Mouse (Mus musculus) retina, embryonic 14.5 days (tissue): ENCODE measurements around the gene Hist1h2bq.

ENCODE experiments used
- DNase-seq: peaks from one replicate; pipeline ENCODE4 v3.0.0-alpha.2; 2015; ENCODE audit warnings: low spot score

Hist1h2bq gene

GRCm38 (mm10) chr13:21789925-21790324, 20.1 kb downstream of the Hist1h2bq start:
- DNase-seq: no peak

GRCm38 (mm10) chr13:21787760-21788593, 22.0 kb downstream of the Hist1h2bq start:
- peak; percentile 46 for DNase-seq

- peak; percentile 98 for DNase-seq
These were observed 22.9 kb downstream of the Hist1h2bq start, which contains the start of the genes Hist1h2an and Hist1h2bp for GRCm38 (mm10) chr13:21786899-21787629. Hist1h2an (minus strand) TSS chr13:21787218. Hist1h2bp (plus strand) TSS chr13:21787461.

GRCm38 (mm10) chr13:21786189-21786898, 23.7 kb downstream of the Hist1h2bq start:
- DNase-seq: peak; percentile 40

- DNase-seq: no peak
These were observed 25.7 kb downstream of the Hist1h2bq start for GRCm38 (mm10) chr13:21784311-21784710.

- peak; percentile 78 for DNase-seq
These were observed 26.2 kb downstream of the Hist1h2bq start for GRCm38 (mm10) chr13:21783734-21784161.

- DNase-seq: peak; percentile 92
These were observed 26.8 kb downstream of the Hist1h2bq start, which contains the start of gene Hist1h3i for GRCm38 (mm10) chr13:21783255-21783617. Hist1h3i (minus strand) TSS chr13:21783370.

DNA sequence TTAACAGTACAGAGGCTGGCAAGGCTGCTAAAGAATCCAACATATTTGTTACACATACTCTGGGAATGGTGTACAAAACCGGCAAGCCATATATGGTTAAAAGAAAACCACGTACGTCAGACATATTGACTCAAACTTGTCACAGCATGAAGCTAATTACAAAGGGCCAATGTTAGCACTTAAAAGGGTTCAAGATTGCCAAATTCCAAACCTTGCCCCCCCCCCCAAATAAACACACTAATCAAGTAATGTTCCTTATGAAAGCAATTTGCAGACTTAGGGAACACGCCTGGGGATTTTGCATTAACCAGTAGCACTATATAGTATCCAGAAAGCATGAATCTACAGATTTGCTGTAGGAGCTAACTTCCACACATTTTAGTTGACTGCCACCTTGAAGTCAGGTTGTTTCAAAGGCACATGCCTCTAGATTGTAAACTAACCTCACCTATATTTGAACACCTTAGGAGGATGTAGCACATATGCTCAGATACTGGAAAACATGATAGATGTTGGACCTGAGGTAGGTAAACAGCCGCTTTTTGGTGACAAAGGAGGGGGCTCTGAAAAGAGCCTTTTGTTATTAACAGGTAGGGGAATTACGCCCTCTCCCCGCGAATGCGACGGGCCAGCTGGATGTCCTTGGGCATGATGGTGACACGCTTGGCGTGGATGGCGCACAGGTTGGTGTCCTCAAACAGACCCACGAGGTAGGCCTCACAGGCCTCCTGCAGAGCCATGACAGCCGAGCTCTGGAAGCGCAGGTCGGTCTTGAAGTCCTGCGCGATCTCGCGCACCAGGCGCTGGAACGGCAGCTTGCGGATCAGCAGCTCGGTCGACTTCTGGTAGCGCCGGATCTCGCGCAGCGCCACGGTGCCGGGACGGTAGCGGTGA, 27.4 kb downstream of the Hist1h2bq start:
- DNase-seq: peak; percentile 59

DNA sequence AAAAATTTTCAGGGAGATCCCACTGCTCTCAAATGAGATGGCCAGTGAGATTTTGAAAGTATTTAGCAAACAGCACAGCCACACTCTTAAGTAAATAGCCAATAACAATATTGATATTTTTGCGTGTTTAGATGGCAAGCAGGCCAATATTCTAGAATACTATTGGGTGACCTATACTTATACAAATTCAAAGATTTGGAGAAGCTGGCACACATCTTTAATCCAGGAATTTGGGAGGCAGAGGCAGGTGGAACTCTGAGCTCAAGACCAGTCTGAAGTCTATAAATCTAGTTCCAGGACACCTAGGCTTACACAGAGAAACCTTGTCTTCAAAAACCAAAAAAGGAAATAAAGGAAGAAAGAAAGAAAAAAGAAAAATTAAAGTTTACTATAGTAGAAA, 28.4 kb downstream of the Hist1h2bq start:
- DNase-seq: no peak

DNA sequence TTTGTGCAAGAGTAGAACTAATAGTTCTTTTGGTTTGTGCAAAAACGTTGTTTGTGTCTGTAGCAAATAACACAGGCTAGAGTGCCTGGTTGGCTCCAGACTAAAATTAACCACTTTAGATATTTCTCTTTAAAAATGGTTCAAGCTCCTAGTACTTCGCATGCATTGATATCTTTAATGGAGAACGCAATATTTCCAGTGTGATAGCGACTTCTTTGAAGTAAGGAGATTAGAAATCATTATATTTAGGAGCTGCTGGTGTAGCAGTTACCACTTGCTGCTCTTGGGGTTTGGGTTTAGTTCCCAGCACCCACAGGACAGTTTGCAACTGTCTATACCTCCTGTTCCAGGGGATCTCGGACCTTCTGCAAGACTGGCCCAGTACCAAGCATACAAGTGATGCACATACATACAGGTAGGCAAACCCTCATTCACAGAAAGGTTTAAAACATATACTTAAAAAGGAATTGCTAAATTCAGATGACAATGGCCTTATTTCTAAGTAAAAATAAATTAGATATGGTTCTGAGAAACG, 28.9 kb downstream of the Hist1h2bq start:
- peak; percentile 16 for DNase-seq

GRCm38 (mm10) chr13:21779767-21780731, 29.9 kb downstream of the Hist1h2bq start, which contains the start of gene Hist1h1b:
Hist1h1b (minus strand) TSS chr13:21780625.
- peak; percentile 79 for DNase-seq

- DNase-seq: peak; percentile 90
These were observed 30.9 kb downstream of the Hist1h2bq start for GRCm38 (mm10) chr13:21778814-21779766.
